11 mouse cellular contexts compared by ENCODE assay signal in genomic region chr9:116162866-116163374, GRCm38 (mm10).
"Had no signal": no experiment of that assay in that cellular context is flagged by ENCODE, and none has a peak within 500 bp of the region (broad histone marks: within the 10 kb centered on the region; RNA-seq: fewer than 3 reads in every experiment).

No protein-coding gene starts in this region.

- DNase-seq: kidney, adult 2 months; kidney, postnatal 25 days; liver, embryonic 13.5 days; lung, adult 2 months; lung, postnatal 14 days; lung, postnatal 4 days; retina, postnatal 1 day; right cerebral cortex, postnatal 25 days; thymus, adult 2 months; thymus, postnatal 14 days; thymus, postnatal 4 days had no signal
